Mouse (Mus musculus) heart, postnatal 10 days (tissue): ENCODE data around the gene Cd69. TPM values are rescaled to one million over a fixed set of nuclear protein-coding genes. Genes with fewer than 3 reads are reported as not detected.

Source experiments
- DNase-seq, 2 experiments: peaks; one replicate each; pipeline ENCODE4 v3.0.0; 2021
- intact Hi-C: fragments of 180-260 bp; cut with DNase I; formaldehyde crosslinking; loops from one replicate; pipeline ENCODE4 v1.15.1; 2025
- total RNA-seq, 2 experiments: library from RNA; stranded (reverse); gene quantifications; 2 replicates each; pipeline ENCODE4 v1.2.3; 2021

Cd69 gene
- total RNA-seq: under 1 TPM in 1 of 2 experiments, not detected in 1; 0.67 TPM

- intact Hi-C loops: no loop called here
- DNase-seq: peak in 1 of 2 experiments; percentile 7
These were observed at the start of gene Cd69 for GRCm38 (mm10) chr6:129275220-129275619. Gene Cd69 (minus strand): TSS chr6:129275436.

GRCm38 (mm10) chr6:129319331-129319730, 44.1 kb upstream of the Cd69 start:
- intact Hi-C loops: no loop called here
- DNase-seq: no peak

GRCm38 (mm10) chr6:129318395-129318794, 43.2 kb upstream of the Cd69 start:
- intact Hi-C loops: no loop called here
- DNase-seq: no peak

GRCm38 (mm10) chr6:129316463-129316862, 41.2 kb upstream of the Cd69 start:
- intact Hi-C loops: no loop called here

GRCm38 (mm10) chr6:129315698-129316097, 40.5 kb upstream of the Cd69 start:
- intact Hi-C loops: no loop called here
- no peak for DNase-seq

More at GRCm38 (mm10) chr6:129316463-129316862, 41.2 kb upstream of the Cd69 start:
- no peak for DNase-seq

- intact Hi-C loops: no loop called here
- no peak for DNase-seq
These were observed 39.5 kb upstream of the Cd69 start for GRCm38 (mm10) chr6:129314655-129315168.

GRCm38 (mm10) chr6:129312499-129312898, 37.3 kb upstream of the Cd69 start:
- no peak for DNase-seq
- intact Hi-C loops: no loop called here

GRCm38 (mm10) chr6:129304180-129304579, 28.9 kb upstream of the Cd69 start:
- no peak for DNase-seq
- intact Hi-C loops: no loop called here

- DNase-seq: no peak
- intact Hi-C loops: no loop called here
These were observed 13.5 kb upstream of the Cd69 start for GRCm38 (mm10) chr6:129288708-129289107.

- intact Hi-C loops: no loop called here
- DNase-seq: peak; percentile 4 to 7
These were observed 9.3 kb upstream of the Cd69 start for GRCm38 (mm10) chr6:129284384-129285104.

GRCm38 (mm10) chr6:129283271-129283670, 8.0 kb upstream of the Cd69 start:
- DNase-seq: no peak
- intact Hi-C loops: no loop called here

GRCm38 (mm10) chr6:129276483-129276882, 1.2 kb upstream of the Cd69 start:
- intact Hi-C loops: no loop called here

GRCm38 (mm10) chr6:129275624-129276203, 478 bp upstream of the Cd69 start:
- DNase-seq: no peak
- intact Hi-C loops: no loop called here

More at GRCm38 (mm10) chr6:129276483-129276882, 1.2 kb upstream of the Cd69 start:
- no peak for DNase-seq

- no peak for DNase-seq
- intact Hi-C loops: no loop called here
These were observed 760 bp downstream of the Cd69 start for GRCm38 (mm10) chr6:129274476-129274875.

GRCm38 (mm10) chr6:129273662-129274061, 1.6 kb downstream of the Cd69 start:
- intact Hi-C loops: no loop called here

GRCm38 (mm10) chr6:129266438-129267022, 8.7 kb downstream of the Cd69 start:
- intact Hi-C loops: no loop called here

More at GRCm38 (mm10) chr6:129273662-129274061, 1.6 kb downstream of the Cd69 start:
- DNase-seq: no peak

GRCm38 (mm10) chr6:129265821-129266220, 9.4 kb downstream of the Cd69 start:
- intact Hi-C loops: no loop called here
- DNase-seq: no peak

More at GRCm38 (mm10) chr6:129266438-129267022, 8.7 kb downstream of the Cd69 start:
- DNase-seq: no peak

GRCm38 (mm10) chr6:129260940-129261339, 14.3 kb downstream of the Cd69 start:
- intact Hi-C loops: no loop called here
- DNase-seq: no peak

- no peak for DNase-seq
- intact Hi-C loops: no loop called here
These were observed 15.2 kb downstream of the Cd69 start for GRCm38 (mm10) chr6:129260034-129260433.

- DNase-seq: peak in 1 of 2 experiments; percentile 42
These were observed 19.2 kb downstream of the Cd69 start for GRCm38 (mm10) chr6:129256018-129256417.

GRCm38 (mm10) chr6:129254949-129255602, 20.2 kb downstream of the Cd69 start:
- DNase-seq: peak in 1 of 2 experiments; percentile 64
- intact Hi-C loops: loop anchor here (2.0 kb wide), 1 partner anchor 400 kb away; no protein-coding TSS in a partner anchor

More at GRCm38 (mm10) chr6:129256018-129256417, 19.2 kb downstream of the Cd69 start:
- intact Hi-C loops: loop anchor here (1.0 kb wide), 1 partner anchor 168 kb away; no protein-coding TSS in a partner anchor
